ENCODE assay signal across 8 mouse cellular contexts in genomic region chr9:120492400-120493351, GRCm38 (mm10). TPM values are rescaled to one million over a fixed set of nuclear protein-coding genes. Genes with fewer than 3 reads are reported as not detected.
DNase-seq lines count a peak whose midpoint lies in the region; ATAC-seq and TF ChIP-seq lines count a peak whose summit lies in the region.

No protein-coding gene starts in this region.

- H3K4me1 ChIP-seq in CH12.LX (ENCODE audit: control insufficient read depth in 1 of 2, insufficient read depth in 2 of 2): peaks cover 0 to 13% of the 10 kb centered on the region in 2 experiments; a peak in 3 of 4 replicates
- peaks cover 28% of the 10 kb centered on the region for H3K4me1 ChIP-seq in forebrain, embryonic 13.5 days
- peaks cover 3% of the 10 kb centered on the region; the same call in 1 of the 2 replicates for H3K4me1 ChIP-seq in liver, postnatal 0 days (ENCODE audit: insufficient read depth)
- H3K4me1 ChIP-seq in neural tube, embryonic 14.5 days (ENCODE audit: control insufficient read depth, insufficient read depth, low read length): peaks cover 10% of the 10 kb centered on the region

- peak overlapping the region; percentile 97 for H3K9ac ChIP-seq in CH12.LX (ENCODE audit: insufficient read depth, low read depth)
- H3K9ac ChIP-seq in forebrain, embryonic 13.5 days: peak overlapping the region; percentile 100
- H3K9ac ChIP-seq in liver, postnatal 0 days (replicated peaks): peak overlapping the region; percentile 98
- H3K9ac ChIP-seq in neural tube, embryonic 14.5 days (replicated peaks; ENCODE audit: low read depth, low read length): peak overlapping the region; percentile 96

- peak overlapping the region; percentile 97 for H3K4me2 ChIP-seq in CH12.LX (ENCODE audit: insufficient read depth, low read depth, poor library complexity, severe bottlenecking)
- H3K4me2 ChIP-seq in forebrain, embryonic 13.5 days: peak overlapping the region; percentile 93
- H3K4me2 ChIP-seq in liver, postnatal 0 days (ENCODE audit: low read depth, low read length): peak overlapping the region; percentile 94
- H3K4me2 ChIP-seq in neural tube, embryonic 14.5 days (ENCODE audit: low read depth, low read length): peak overlapping the region; percentile 74

- H3K79me2 ChIP-seq in CH12.LX (replicated peaks; ENCODE audit: control insufficient read depth, extremely low read depth, insufficient read depth, poor library complexity, severe bottlenecking): no peaks in the 10 kb centered on the region; the same call in 1 of the 2 replicates

- dilution Hi-C loops in CH12.LX (cut with MboI; ENCODE audit: extremely low pct_ligation_motif_present, extremely low pct_unique_long_range_greater_than_20kb, low sequenced_read_pairs): no loop called here

- peak; percentile 46 for DNase-seq in CH12.LX (ENCODE audit: extremely low read depth)
- DNase-seq in c-Kit-positive CD71-positive TER-119-positive erythroid progenitor cells, embryonic 14.5 days (ENCODE audit: low spot score): peak; percentile 75
- DNase-seq in heart, postnatal 14 days: peak; percentile 86 to 89
- peak; percentile 81 for DNase-seq in layer of hippocampus, adult 11-12 months (ENCODE audit: low spot score)
- peak; percentile 84 for DNase-seq in liver, postnatal 0 days
- peak; percentile 87 for DNase-seq in testis, postnatal 10 days (ENCODE audit: low spot score)

- intact Hi-C loops in heart, postnatal 14 days (cut with DNase I): loop anchor here (5.0 to 10.0 kb wide), 3 partner anchors 365 to 882 kb away; partner anchors contain the start of gene Rpsa

- H3K4me3 ChIP-seq in CH12.LX (replicated peaks in 1 of 3; ENCODE audit: low read depth in 2 of 3, low read length in 2 of 3, poor library complexity in 1 of 3): peak overlapping the region; percentile 74 to 90 (median 83)
- peak overlapping the region; percentile 96 for H3K4me3 ChIP-seq in forebrain, embryonic 13.5 days
- peak overlapping the region; percentile 73 for H3K4me3 ChIP-seq in liver, postnatal 0 days (ENCODE audit: low read depth, low read length)
- H3K4me3 ChIP-seq in neural tube, embryonic 14.5 days (ENCODE audit: low read depth, low read length): peak overlapping the region; percentile 76

- H3K27ac ChIP-seq in CH12.LX (ENCODE audit: insufficient read depth, low read depth): no peak overlapping the region
- H3K27ac ChIP-seq in forebrain, embryonic 13.5 days: peak overlapping the region; percentile 95
- peak overlapping the region; percentile 90 for H3K27ac ChIP-seq in liver, postnatal 0 days (ENCODE audit: low read depth)
- peak overlapping the region; percentile 89 for H3K27ac ChIP-seq in neural tube, embryonic 14.5 days (ENCODE audit: low read depth, low read length)

- peak; percentile 84 for ATAC-seq in forebrain, embryonic 13.5 days
- ATAC-seq in liver, postnatal 0 days: peak; percentile 78
- ATAC-seq in neural tube, embryonic 14.5 days (ENCODE audit: low read depth): peak; percentile 82

- in situ Hi-C loops in CH12.LX (cut with MboI; ENCODE audit: low pct_ligation_motif_present, low pct_unique_long_range_greater_than_20kb, low sequenced_read_pairs): no loop called here

- no peak for TF ChIP-seq EP300 in CH12.LX (IDR thresholded peaks at IDR 0.05; ENCODE audit: low read length)
- no peak for TF ChIP-seq EP300 in liver, postnatal 0 days (IDR thresholded peaks at IDR 0.05; ENCODE audit: low read depth)

- TF ChIP-seq RAD21 in CH12.LX (IDR thresholded peaks at IDR 0.05; ENCODE audit: low read depth, low read length): no peak

- peaks cover 22 to 37% of the 10 kb centered on the region in 2 experiments for H3K36me3 ChIP-seq in CH12.LX (replicated peaks in 1 of 2; ENCODE audit: control insufficient read depth in 1 of 2, insufficient read depth in 1 of 2, low read length in 1 of 2)
- H3K36me3 ChIP-seq in forebrain, embryonic 13.5 days (ENCODE audit: poor library complexity, severe bottlenecking): peaks cover 35% of the 10 kb centered on the region
- peaks cover 21% of the 10 kb centered on the region for H3K36me3 ChIP-seq in liver, postnatal 0 days (replicated peaks; ENCODE audit: insufficient read depth, low read length)
- H3K36me3 ChIP-seq in neural tube, embryonic 14.5 days (ENCODE audit: control insufficient read depth, insufficient read depth, low read length): peaks cover 17% of the 10 kb centered on the region

- H3K9me3 ChIP-seq in CH12.LX (replicated peaks; ENCODE audit: low read length): no peaks in the 10 kb centered on the region
- H3K9me3 ChIP-seq in forebrain, embryonic 13.5 days (replicated peaks): no peaks in the 10 kb centered on the region
- no peaks in the 10 kb centered on the region for H3K9me3 ChIP-seq in liver, postnatal 0 days (ENCODE audit: low read length)
- H3K9me3 ChIP-seq in neural tube, embryonic 14.5 days (ENCODE audit: control insufficient read depth, low read length): no peaks in the 10 kb centered on the region

- under 1% methylated on average over 78 of the region's 97 CpGs for WGBS in forebrain, embryonic 13.5 days
- whole genome bisulfite sequencing in liver, postnatal 0 days (ENCODE audit: insufficient replicate concordance): 2% methylated on average over 86 of the region's 97 CpGs
- 0% methylated on average over 93 of the region's 97 CpGs for WGBS in neural tube, embryonic 14.5 days

- no peak for TF ChIP-seq CTCF in CH12.LX (conservative IDR thresholded peaks at IDR 0.05 in 1 of 2, IDR thresholded peaks at IDR 0.05 in 1 of 2; ENCODE audit: low read depth in 2 of 2, low read length in 2 of 2)
- no peak for TF ChIP-seq CTCF in liver, postnatal 0 days (IDR thresholded peaks at IDR 0.05; ENCODE audit: low read depth)

- peak; percentile 65 for TF ChIP-seq POLR2A in CH12.LX (IDR thresholded peaks at IDR 0.05; ENCODE audit: low read depth, low read length)

- H3K27me3 ChIP-seq in CH12.LX (replicated peaks): peaks cover 8% of the 10 kb centered on the region
- H3K27me3 ChIP-seq in forebrain, embryonic 13.5 days: no peaks in the 10 kb centered on the region
- H3K27me3 ChIP-seq in liver, postnatal 0 days (ENCODE audit: insufficient read depth, low read length): no peaks in the 10 kb centered on the region
- peaks cover 3% of the 10 kb centered on the region; the same call in 1 of the 2 replicates for H3K27me3 ChIP-seq in neural tube, embryonic 14.5 days (ENCODE audit: control insufficient read depth, insufficient read depth, low read length)

TF ChIP-seq in CH12.LX, 34 proteins besides CTCF, POLR2A, EP300 and RAD21 (continues in another document):
- no peak for TF ChIP-seq ZC3H11A (IDR thresholded peaks at IDR 0.05; ENCODE audit: low read depth, low read length)
- peak; percentile 38; the same call in 1 of the 2 replicates for TF ChIP-seq IRF4 (IDR thresholded peaks at IDR 0.05; ENCODE audit: low read depth, low read length)
- TF ChIP-seq HCFC1 (IDR thresholded peaks at IDR 0.05; ENCODE audit: low read depth, low read length): peak; percentile 81
- peak; percentile 85 for TF ChIP-seq USF1 (IDR thresholded peaks at IDR 0.05; ENCODE audit: low read depth, low read length)
- peak; percentile 70; the same call in 1 of the 2 replicates for TF ChIP-seq MEF2A (IDR thresholded peaks at IDR 0.05; ENCODE audit: borderline replicate concordance, low read depth, low read length)
- TF ChIP-seq TBP (conservative IDR thresholded peaks at IDR 0.05; ENCODE audit: low read depth, low read length): no peak
- TF ChIP-seq E2F4 (IDR thresholded peaks at IDR 0.05; ENCODE audit: insufficient replicate concordance, low read depth, low read length): no peak
- no peak for TF ChIP-seq CHD2 (IDR thresholded peaks at IDR 0.05; ENCODE audit: low read length)
- no peak for TF ChIP-seq GABPA (IDR thresholded peaks at IDR 0.05; ENCODE audit: insufficient replicate concordance, low read depth, low read length)
- no peak; the same call in 1 of the 2 replicates for TF ChIP-seq ZMIZ1 (IDR thresholded peaks at IDR 0.05; ENCODE audit: low read depth, low read length)
- TF ChIP-seq PAX5 (IDR thresholded peaks at IDR 0.05; ENCODE audit: low read length): no peak
- peak; percentile 55; the same call in 1 of the 2 replicates for TF ChIP-seq MAX (IDR thresholded peaks at IDR 0.05; ENCODE audit: low read length)
- no peak; the same call in 1 of the 2 replicates for TF ChIP-seq USF2 (conservative IDR thresholded peaks at IDR 0.05; ENCODE audit: low read depth, low read length)
- no peak for TF ChIP-seq ZNF384 (IDR thresholded peaks at IDR 0.05; ENCODE audit: low read depth, low read length)
- TF ChIP-seq SMC3 (IDR thresholded peaks at IDR 0.05; ENCODE audit: low read depth, low read length): no peak
- no peak for TF ChIP-seq CHD1 (IDR thresholded peaks at IDR 0.05; ENCODE audit: low read depth, low read length)
- no peak for TF ChIP-seq MYC (IDR thresholded peaks at IDR 0.05; ENCODE audit: low read depth, low read length)
- TF ChIP-seq ZKSCAN1 (IDR thresholded peaks at IDR 0.05; ENCODE audit: borderline replicate concordance, low read depth, low read length): no peak
- TF ChIP-seq NRF1 (IDR thresholded peaks at IDR 0.05; ENCODE audit: low read depth, low read length): peak; percentile 61
- no peak for TF ChIP-seq JUND (conservative IDR thresholded peaks at IDR 0.05; ENCODE audit: low read depth, low read length)
- TF ChIP-seq KAT2A (IDR thresholded peaks at IDR 0.05; ENCODE audit: insufficient replicate concordance, low read length): 0 out of 2 replicates have a peak, but pooled peaks have one; percentile 48
- TF ChIP-seq JUN (IDR thresholded peaks at IDR 0.05; ENCODE audit: insufficient read depth, low read depth, low read length): no peak
- no peak; the same call in 1 of the 2 replicates for TF ChIP-seq SIN3A (IDR thresholded peaks at IDR 0.05; ENCODE audit: low read length)

RNA-seq across cellular contexts. Expression of gene Eif1b, which starts 0.6 kb away (rescaled TPM):
- 30.1 and 34.7 TPM in 2 replicates for total RNA-seq in CH12.LX (2012; rRNA removed)
- total RNA-seq in CH12.LX (2014; rRNA removed): 54.1 and 56.8 TPM in 2 replicates
- 75.9 and 76.1 TPM in 2 replicates for polyA plus RNA-seq in CH12.LX (2012; ENCODE audit: insufficient read length, low read depth)
- 434 and 500 TPM in 2 replicates for polyA plus RNA-seq in forebrain, embryonic 13.5 days (2015; fragmentation: Nextera tagmentation; extraction: Ambion mirVana)
- total RNA-seq in heart, postnatal 14 days (2021): 10 to 100 TPM; 53.1 to 58.3 TPM
- polyA plus RNA-seq in liver, postnatal 0 days (2015; fragmentation: Nextera tagmentation; extraction: Ambion mirVana): 50.0 and 50.4 TPM in 2 replicates
- polyA plus RNA-seq in neural tube, embryonic 14.5 days (2014; fragmentation: Nextera tagmentation; extraction: Ambion mirVana): 312 and 343 TPM in 2 replicates

RNA-seq across cellular contexts. Expression of gene Entpd3, which starts 46.9 kb away (rescaled TPM):
- total RNA-seq in CH12.LX (2012; rRNA removed) (0.04 TPM in 1 of 2 replicates, not detected in the other), CH12.LX (2014; rRNA removed) (not detected in 2 replicates)
- polyA plus RNA-seq in CH12.LX (2012; ENCODE audit: insufficient read length, low read depth): not detected in 2 replicates
- polyA plus RNA-seq in forebrain, embryonic 13.5 days (2015; fragmentation: Nextera tagmentation; extraction: Ambion mirVana): 0.30 and 0.49 TPM in 2 replicates
- total RNA-seq in heart, postnatal 14 days (2021): under 1 TPM in 1 of 2 experiments, not detected in 1; 0.24 TPM
- 0.05 TPM in 1 of 2 replicates, not detected in the other for polyA plus RNA-seq in liver, postnatal 0 days (2015; fragmentation: Nextera tagmentation; extraction: Ambion mirVana)
- polyA plus RNA-seq in neural tube, embryonic 14.5 days (2014; fragmentation: Nextera tagmentation; extraction: Ambion mirVana): 3.4 and 6.1 TPM in 2 replicates
